Mouse (Mus musculus): Measurements from ENCODE around the gene Trir.

- peak; percentile 36; the same call in 1 of the 2 replicates for TF ChIP-seq POLR2A (IDR thresholded peaks at IDR 0.05; ENCODE audit: borderline replicate concordance, extremely low read depth, low read depth, low read length)
- TF ChIP-seq CTCF (IDR thresholded peaks at IDR 0.05; ENCODE audit: insufficient read depth, low read length): no peak
Observed at GRCm38 (mm10) chr8:85059879-85060616, 33.4 kb downstream of the Trir start, which contains the start of gene Fbxw9.
